Mouse (Mus musculus) liver, postnatal 0 days (tissue): ENCODE results near the gene Plagl2. TPM values are rescaled to one million over a fixed set of nuclear protein-coding genes. Genes with fewer than 3 reads are reported as not detected.

Source experiments
- ATAC-seq: fragments of 200-750 bp; cut with Nextera tagmentation; 2 replicates; pipeline ENCODE4 v1.8.0; 2017; ENCODE audit warnings: mild to moderate bottlenecking, moderate library complexity
- DNase-seq: peaks from one replicate; pipeline ENCODE4 v3.0.0-alpha.2; 2016
- H3K27ac ChIP-seq: fragments of 300-500 bp; sonication (generic); 2 replicates; pipeline ENCODE4 v1.5.1; 2014; ENCODE audit warnings: antibody characterized with exemption, moderate library complexity, mild to moderate bottlenecking, low read depth
- H3K27me3 ChIP-seq: fragments of 300-500 bp; sonication (generic); 2 replicates; pipeline ENCODE4 v1.6.1; 2014; ENCODE audit warnings: low read length, control low read depth, mixed read lengths; ENCODE audit not compliant: insufficient read depth
- H3K36me3 ChIP-seq: fragments of 300-500 bp; sonication (generic); replicated peaks from 2 replicates; pipeline ENCODE4 v1.6.1; 2014; ENCODE audit warnings: mild to moderate bottlenecking, control low read depth, low read length, moderate library complexity, mixed read lengths; ENCODE audit not compliant: insufficient read depth
- H3K4me1 ChIP-seq: fragments of 300-500 bp; sonication (generic); 2 replicates; pipeline ENCODE4 v1.6.1; 2014; ENCODE audit warnings: antibody characterized with exemption, mild to moderate bottlenecking, control low read depth; ENCODE audit not compliant: insufficient read depth
- H3K4me2 ChIP-seq: fragments of 300-500 bp; sonication (generic); 2 replicates; pipeline ENCODE4 v1.6.1; 2014; ENCODE audit warnings: low read depth, mild to moderate bottlenecking, low read length, moderate library complexity, mixed read lengths
- H3K4me3 ChIP-seq: fragments of 300-500 bp; sonication (generic); 2 replicates; pipeline ENCODE4 v1.5.1; 2014; ENCODE audit warnings: low read depth, low read length
- H3K9ac ChIP-seq: fragments of 300-500 bp; sonication (generic); replicated peaks from 2 replicates; pipeline ENCODE4 v1.6.1; 2014; ENCODE audit warnings: mild to moderate bottlenecking, moderate library complexity
- H3K9me3 ChIP-seq: fragments of 300-500 bp; sonication (generic); 2 replicates; pipeline ENCODE4 v1.6.1; 2016; ENCODE audit warnings: mild to moderate bottlenecking, control low read depth, low read length, mixed read lengths
- CTCF ChIP-seq: sonication (generic); IDR thresholded peaks from 2 replicates; pipeline ENCODE4 v1.5.1; 2016; ENCODE audit warnings: antibody characterized with exemption, low read depth
- EP300 ChIP-seq: IDR thresholded peaks from 2 replicates; pipeline ENCODE4 v1.6.1; 2016; ENCODE audit warnings: antibody characterized with exemption, low read depth, mild to moderate bottlenecking
- WGBS: fragments of 180-500 bp; shearing (Covaris S2); extraction: QIAGEN DNeasy Blood & Tissue Kit; methylation state at CpG from one replicate; pipeline ENCODE4 v1.1.7; 2014; ENCODE audit not compliant: insufficient replicate concordance; 5-methylcytosine and 5-hydroxymethylcytosine counted together
- polyA plus RNA-seq: library from polyadenylated mRNA; unstranded; fragments of >200 nt; fragmentation: Nextera tagmentation; extraction: Ambion mirVana; gene quantifications from 2 replicates; pipeline ENCODE4 v1.2.1, GENCODE M21; 2015

Gene Plagl2
- polyA plus RNA-seq, 1 experiment from 2014 or later = 4.4 TPM

GRCm38 (mm10) chr2:153263053-153263452 is 21.8 kb upstream of the Plagl2 start:
- DNase-seq (no peak), ATAC-seq (no peak)
- no peak overlapping the region for H3K4me2 ChIP-seq
- H3K4me1 ChIP-seq = peaks cover 26% of the 10 kb centered on the region
- no peak overlapping the region for H3K4me3 ChIP-seq
- no peak overlapping the region for H3K27ac ChIP-seq
- WGBS = 74% methylated on average over 7 of the region's 7 CpGs
- H3K36me3 ChIP-seq = peaks cover 27% of the 10 kb centered on the region
- no peak overlapping the region; the same call in 1 of the 2 replicates for H3K9ac ChIP-seq
- TF ChIP-seq CTCF = no peak
- no peak for TF ChIP-seq EP300
- H3K9me3 ChIP-seq = no peaks in the 10 kb centered on the region
- H3K27me3 ChIP-seq = no peaks in the 10 kb centered on the region

- Histone ChIP-seq H3K27me3 (no peaks in the 10 kb centered on the region), H3K9ac (peak overlapping the region; percentile 13; the same call in 1 of the 2 replicates), H3K9me3 (no peaks in the 10 kb centered on the region), H3K27ac (peak overlapping the region; percentile 46), H3K4me1 (peaks cover 26% of the 10 kb centered on the region), H3K4me3 (no peak overlapping the region), H3K36me3 (peaks cover 18% of the 10 kb centered on the region), H3K4me2 (peak overlapping the region; percentile 24; the same call in 1 of the 2 replicates)
- DNase-seq (no peak), ATAC-seq (peak; percentile 35; the same call in 1 of the 2 replicates)
- 28% methylated on average over 3 of the region's 3 CpGs for WGBS
- no peak for TF ChIP-seq CTCF
- TF ChIP-seq EP300 = peak; percentile 86
Measured at GRCm38 (mm10) chr2:153259864-153260674, 18.8 kb upstream of the Plagl2 start.

- H3K36me3 ChIP-seq = peaks cover 18% of the 10 kb centered on the region
- ATAC-seq (no peak), DNase-seq (no peak)
- peak overlapping the region; percentile 24 for H3K4me2 ChIP-seq
- TF ChIP-seq CTCF (no peak), EP300 (no peak)
- peak overlapping the region; percentile 46 for H3K27ac ChIP-seq
- H3K27me3 ChIP-seq = no peaks in the 10 kb centered on the region
- no peaks in the 10 kb centered on the region for H3K9me3 ChIP-seq
- H3K4me1 ChIP-seq = peaks cover 26% of the 10 kb centered on the region
- H3K9ac ChIP-seq = peak overlapping the region; percentile 13; the same call in 1 of the 2 replicates
- H3K4me3 ChIP-seq = no peak overlapping the region
- WGBS = 29% methylated on average over 12 of the region's 12 CpGs
Measured at GRCm38 (mm10) chr2:153259030-153259863, 18.0 kb upstream of the Plagl2 start.

- 82% methylated on average over 2 of the region's 2 CpGs for WGBS
- no peak overlapping the region for H3K4me2 ChIP-seq
- H3K4me3 ChIP-seq = no peak overlapping the region
- H3K4me1 ChIP-seq = peaks cover 21% of the 10 kb centered on the region
- H3K27me3 ChIP-seq = no peaks in the 10 kb centered on the region
- no peaks in the 10 kb centered on the region for H3K9me3 ChIP-seq
- H3K27ac ChIP-seq = no peak overlapping the region
- TF ChIP-seq EP300 = no peak
- TF ChIP-seq CTCF = no peak
- no peak overlapping the region for H3K9ac ChIP-seq
- DNase-seq (no peak), ATAC-seq (no peak)
- 0 out of 2 replicates have a peak, but pooled peaks cover 13% of the 10 kb centered on the region for H3K36me3 ChIP-seq
Measured at GRCm38 (mm10) chr2:153256604-153257003, 15.4 kb upstream of the Plagl2 start.

GRCm38 (mm10) chr2:153249751-153250150 is 8.5 kb upstream of the Plagl2 start:
- H3K4me2 ChIP-seq = no peak overlapping the region
- no peaks in the 10 kb centered on the region for H3K9me3 ChIP-seq
- ATAC-seq = no peak
- H3K4me3 ChIP-seq = no peak overlapping the region
- no peak for DNase-seq
- no peak for TF ChIP-seq CTCF
- no peak for TF ChIP-seq EP300
- no peak overlapping the region for H3K9ac ChIP-seq
- H3K27me3 ChIP-seq = no peaks in the 10 kb centered on the region
- 67% methylated on average over 5 of the region's 5 CpGs for WGBS
- no peaks in the 10 kb centered on the region for H3K4me1 ChIP-seq
- H3K27ac ChIP-seq = no peak overlapping the region
- H3K36me3 ChIP-seq = peaks cover 35% of the 10 kb centered on the region

- H3K27me3 ChIP-seq = no peaks in the 10 kb centered on the region
- peaks cover 26% of the 10 kb centered on the region for H3K36me3 ChIP-seq
- no peak for TF ChIP-seq EP300
- no peak for TF ChIP-seq CTCF
- peak overlapping the region; percentile 99 for H3K4me3 ChIP-seq
- no peak for ATAC-seq
- peak overlapping the region; percentile 98; the same call in 1 of the 2 replicates for H3K27ac ChIP-seq
- no peak for DNase-seq
- peak overlapping the region; percentile 79 for H3K4me2 ChIP-seq
- no peaks in the 10 kb centered on the region for H3K9me3 ChIP-seq
- H3K9ac ChIP-seq = peak overlapping the region; percentile 100
- peaks cover 40% of the 10 kb centered on the region for H3K4me1 ChIP-seq
- WGBS = 58% methylated on average over 6 of the region's 6 CpGs
Measured at GRCm38 (mm10) chr2:153242156-153242555, 930 bp upstream of the Plagl2 start.
